Comparison of ENCODE assay signal across 11 mouse cellular contexts in the genomic region with DNA sequence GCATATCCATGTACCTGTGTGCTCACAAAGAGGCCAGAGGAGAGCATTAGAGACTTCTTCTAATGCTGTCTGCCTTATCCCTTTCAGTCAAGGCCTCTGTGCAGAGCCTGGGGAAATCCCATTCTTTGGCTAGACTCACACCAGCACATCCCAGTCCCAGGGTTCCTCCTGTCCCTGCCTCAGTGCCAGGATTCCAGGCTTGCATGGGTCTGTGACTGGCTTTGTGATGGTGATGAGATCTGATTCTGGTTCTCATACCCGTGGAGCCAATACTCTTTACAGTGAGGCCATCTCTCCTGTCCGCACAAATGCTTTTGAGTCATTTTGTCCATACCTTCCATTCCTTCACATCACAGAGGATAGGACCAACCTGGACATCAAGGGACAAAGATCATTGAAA.
"Had no signal": no experiment of that assay in that cellular context is flagged by ENCODE, and none has a peak within 500 bp of the region (broad histone marks: within the 10 kb centered on the region; RNA-seq: fewer than 3 reads in every experiment).

No protein-coding gene starts in this region.

- DNase-seq: liver; liver, embryonic 13.5 days; liver, postnatal 0 days; lung, adult 18-20 months; lung, adult 2 months; lung, embryonic 14.5 days; lung, postnatal 10 days; lung, postnatal 14 days; lung, postnatal 36 days; lung, postnatal 4 days; midbrain, embryonic 14.5 days had no signal
